Mouse (Mus musculus) lung, postnatal 0 days (tissue): ENCODE data around the gene Rec114.

ENCODE experiments used
- CTCF ChIP-seq: IDR thresholded peaks from 2 replicates; pipeline ENCODE4 v1.5.1; 2016; ENCODE audit warnings: antibody characterized with exemption, mild to moderate bottlenecking
- EP300 ChIP-seq: IDR thresholded peaks from 2 replicates; pipeline ENCODE4 v1.6.1; 2016; ENCODE audit warnings: antibody characterized with exemption, mild to moderate bottlenecking, control low read depth

DNA sequence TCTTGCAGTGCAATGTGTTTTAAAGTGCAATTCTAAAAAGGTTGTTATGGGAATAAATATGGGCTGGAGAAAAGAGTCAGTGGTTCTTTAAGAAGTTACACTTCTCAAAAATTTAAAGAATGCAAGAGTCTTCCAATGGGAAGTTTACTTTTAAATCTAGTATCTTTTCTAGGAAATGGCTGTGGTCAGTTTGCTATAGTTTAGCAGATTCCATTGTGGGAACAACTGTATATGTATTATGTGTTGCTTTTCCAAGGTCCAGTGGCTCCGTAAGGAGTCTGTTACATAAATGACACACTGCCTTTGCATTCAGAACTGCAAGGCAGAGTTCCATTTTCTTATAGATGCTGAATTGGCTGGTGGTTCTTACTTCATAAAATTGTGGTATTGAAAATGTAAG, 120.8 kb downstream of the Rec114 start:
- no peak for TF ChIP-seq EP300
- TF ChIP-seq CTCF: no peak
